Mouse (Mus musculus) stomach, embryonic 16.5 days (tissue): Measurements from ENCODE around the gene Scn2b. TPM values are rescaled to one million over a fixed set of nuclear protein-coding genes. Genes with fewer than 3 reads are reported as not detected.

Source experiments
- ATAC-seq: fragments of 200-750 bp; cut with Nextera tagmentation; 2 replicates; pipeline ENCODE4 v1.8.0; 2017; ENCODE audit warnings: moderate number of reproducible peaks, moderate TSS enrichment; ENCODE audit not compliant: insufficient read depth, low FRiP score
- H3K27ac ChIP-seq: fragments of 300-500 bp; sonication (generic); 2 replicates; pipeline ENCODE4 v1.5.1; 2014; ENCODE audit warnings: low read length
- H3K27me3 ChIP-seq: fragments of 300-500 bp; sonication (generic); 2 replicates; pipeline ENCODE4 v1.6.1; 2014; ENCODE audit warnings: low read length, control low read depth, mixed read lengths; ENCODE audit not compliant: control insufficient read depth, insufficient read depth
- H3K36me3 ChIP-seq: fragments of 300-500 bp; sonication (generic); 2 replicates; pipeline ENCODE4 v1.6.1; 2014; ENCODE audit warnings: low read length; ENCODE audit not compliant: control insufficient read depth, insufficient read depth
- H3K4me1 ChIP-seq: fragments of 300-500 bp; sonication (generic); 2 replicates; pipeline ENCODE4 v1.6.1; 2014; ENCODE audit warnings: low read length, control low read depth, mixed read lengths; ENCODE audit not compliant: control insufficient read depth, insufficient read depth
- H3K4me2 ChIP-seq: fragments of 300-500 bp; sonication (generic); 2 replicates; pipeline ENCODE4 v1.6.1; 2014; ENCODE audit warnings: low read depth, low read length, mixed read lengths
- H3K4me3 ChIP-seq: fragments of 300-500 bp; sonication (generic); replicated peaks from 2 replicates; pipeline ENCODE4 v1.5.1; 2014; ENCODE audit warnings: mild to moderate bottlenecking, low read length
- H3K9ac ChIP-seq: fragments of 300-500 bp; sonication (generic); 2 replicates; pipeline ENCODE4 v1.6.1; 2014; ENCODE audit warnings: low read length
- H3K9me3 ChIP-seq: fragments of 300-500 bp; sonication (generic); replicated peaks from 2 replicates; pipeline ENCODE4 v1.6.1; 2016; ENCODE audit warnings: low read length, control low read depth; ENCODE audit not compliant: control insufficient read depth
- WGBS: fragments of 180-500 bp; shearing (Covaris S2); extraction: QIAGEN DNeasy Blood & Tissue Kit; methylation state at CpG from one replicate; pipeline ENCODE4 v1.1.7; 2014; 5-methylcytosine and 5-hydroxymethylcytosine counted together
- polyA plus RNA-seq: library from polyadenylated mRNA; unstranded; fragments of >200 nt; fragmentation: Nextera tagmentation; extraction: Ambion mirVana; gene quantifications from 2 replicates; pipeline ENCODE4 v1.2.1, GENCODE M21; 2015

Gene Scn2b
- polyA plus RNA-seq, 1 experiment from 2014 or later, result 3.0 TPM

- Histone ChIP-seq H3K4me1 (no peaks in the 10 kb centered on the region), H3K4me2 (no peak overlapping the region), H3K27ac (peak overlapping the region; percentile 7; the same call in 1 of the 2 replicates), H3K4me3 (no peak overlapping the region), H3K36me3 (no peaks in the 10 kb centered on the region), H3K9me3 (no peaks in the 10 kb centered on the region), H3K9ac (no peak overlapping the region), H3K27me3 (no peaks in the 10 kb centered on the region)
- WGBS, result 59% methylated on average over 4 of the region's 4 CpGs
- no peak for ATAC-seq
Measured at GRCm38 (mm10) chr9:45092641-45093040, 24.9 kb upstream of the Scn2b start.

GRCm38 (mm10) chr9:45095149-45095937 lies 22.2 kb upstream of the Scn2b start:
- H3K4me2 ChIP-seq, result no peak overlapping the region
- H3K27ac ChIP-seq, result no peak overlapping the region
- no peaks in the 10 kb centered on the region for H3K9me3 ChIP-seq
- 74% methylated on average over 6 of the region's 6 CpGs for WGBS
- H3K9ac ChIP-seq, result no peak overlapping the region
- ATAC-seq, result no peak
- no peaks in the 10 kb centered on the region for H3K36me3 ChIP-seq
- no peaks in the 10 kb centered on the region for H3K27me3 ChIP-seq
- H3K4me3 ChIP-seq, result no peak overlapping the region
- no peaks in the 10 kb centered on the region for H3K4me1 ChIP-seq

- H3K36me3 ChIP-seq, result no peaks in the 10 kb centered on the region
- no peak overlapping the region for H3K9ac ChIP-seq
- H3K27ac ChIP-seq, result no peak overlapping the region
- no peak for ATAC-seq
- no peak overlapping the region for H3K4me3 ChIP-seq
- no peaks in the 10 kb centered on the region for H3K27me3 ChIP-seq
- H3K4me2 ChIP-seq, result no peak overlapping the region
- H3K9me3 ChIP-seq, result no peaks in the 10 kb centered on the region
- WGBS, result 83% methylated on average over 5 of the region's 5 CpGs
- no peaks in the 10 kb centered on the region for H3K4me1 ChIP-seq
Measured at GRCm38 (mm10) chr9:45097877-45098276, 19.7 kb upstream of the Scn2b start.

- no peak for ATAC-seq
- H3K4me1 ChIP-seq, result no peaks in the 10 kb centered on the region
- no peak overlapping the region for H3K27ac ChIP-seq
Measured at GRCm38 (mm10) chr9:45098426-45098825, 19.2 kb upstream of the Scn2b start.

GRCm38 (mm10) chr9:45102528-45102927 lies 15.1 kb upstream of the Scn2b start:
- Histone ChIP-seq H3K9ac (no peak overlapping the region), H3K4me1 (no peaks in the 10 kb centered on the region), H3K4me3 (no peak overlapping the region), H3K36me3 (no peaks in the 10 kb centered on the region), H3K9me3 (no peaks in the 10 kb centered on the region), H3K4me2 (no peak overlapping the region), H3K27ac (peak overlapping the region; percentile 64; the same call in 1 of the 2 replicates), H3K27me3 (no peaks in the 10 kb centered on the region)
- WGBS, result 82% methylated on average over 1 of the region's 1 CpGs
- no peak for ATAC-seq

More at GRCm38 (mm10) chr9:45098426-45098825, 19.2 kb upstream of the Scn2b start:
- Histone ChIP-seq H3K4me2 (no peak overlapping the region), H3K36me3 (no peaks in the 10 kb centered on the region), H3K9ac (no peak overlapping the region), H3K4me3 (no peak overlapping the region), H3K9me3 (no peaks in the 10 kb centered on the region), H3K27me3 (no peaks in the 10 kb centered on the region)
- 35% methylated on average over 3 of the region's 3 CpGs for WGBS

- Histone ChIP-seq H3K4me1 (no peaks in the 10 kb centered on the region), H3K27me3 (no peaks in the 10 kb centered on the region), H3K4me3 (no peak overlapping the region), H3K4me2 (peak overlapping the region; percentile 9; the same call in 1 of the 2 replicates), H3K9ac (no peak overlapping the region), H3K27ac (peak overlapping the region; percentile 64), H3K36me3 (no peaks in the 10 kb centered on the region), H3K9me3 (no peaks in the 10 kb centered on the region)
- WGBS, result 49% methylated on average over 11 of the region's 11 CpGs
- peak; percentile 85; the same call in 1 of the 2 replicates for ATAC-seq
Measured at GRCm38 (mm10) chr9:45103211-45103979, 14.2 kb upstream of the Scn2b start.

- no peak overlapping the region for H3K9ac ChIP-seq
- H3K27me3 ChIP-seq, result no peaks in the 10 kb centered on the region
- no peak overlapping the region for H3K27ac ChIP-seq
- no peak overlapping the region for H3K4me3 ChIP-seq
- H3K4me2 ChIP-seq, result no peak overlapping the region
- H3K9me3 ChIP-seq, result no peaks in the 10 kb centered on the region
- no peak for ATAC-seq
- no peaks in the 10 kb centered on the region for H3K36me3 ChIP-seq
- 74% methylated on average over 2 of the region's 2 CpGs for WGBS
- no peaks in the 10 kb centered on the region for H3K4me1 ChIP-seq
Measured at GRCm38 (mm10) chr9:45105596-45106374, 11.8 kb upstream of the Scn2b start.

GRCm38 (mm10) chr9:45115706-45116105 lies 1.9 kb upstream of the Scn2b start:
- Histone ChIP-seq H3K4me1 (peaks cover 12% of the 10 kb centered on the region), H3K9me3 (no peaks in the 10 kb centered on the region), H3K27me3 (no peaks in the 10 kb centered on the region; the same call in 1 of the 2 replicates), H3K27ac (no peak overlapping the region), H3K4me2 (peak overlapping the region; percentile 62), H3K36me3 (no peaks in the 10 kb centered on the region), H3K9ac (peak overlapping the region; percentile 67), H3K4me3 (peak overlapping the region; percentile 48)
- peak; percentile 66; the same call in 1 of the 2 replicates for ATAC-seq
- 3% methylated on average over 14 of the region's 14 CpGs for WGBS
